Mouse (Mus musculus) limb, embryonic 11.5 days (tissue): Measurements from ENCODE around the gene Abcc3. TPM values are rescaled to one million over a fixed set of nuclear protein-coding genes. Genes with fewer than 3 reads are reported as not detected.

ENCODE experiments used
- ATAC-seq: fragments of 200-750 bp; cut with Nextera tagmentation; 2 replicates; pipeline ENCODE4 v1.8.0; 2017; ENCODE audit warnings: low read depth; ENCODE audit not compliant: insufficient number of reproducible peaks, low FRiP score, low TSS enrichment
- DNase-seq: peaks from one replicate; pipeline ENCODE4 v3.0.0-alpha.2; 2015; ENCODE audit warnings: low spot score
- H3K27ac ChIP-seq: fragments of 300-500 bp; sonication (generic); replicated peaks from 2 replicates; pipeline ENCODE4 v1.5.1; 2014; ENCODE audit warnings: low read depth, mild to moderate bottlenecking, low read length
- H3K27me3 ChIP-seq: fragments of 300-500 bp; sonication (generic); 2 replicates; pipeline ENCODE4 v1.6.1; 2014; ENCODE audit warnings: mild to moderate bottlenecking, low read length, mixed read lengths; ENCODE audit not compliant: control insufficient read depth, insufficient read depth
- H3K36me3 ChIP-seq: fragments of 300-500 bp; sonication (generic); 2 replicates; pipeline ENCODE4 v1.6.1; 2014; ENCODE audit warnings: mild to moderate bottlenecking, low read length, moderate library complexity, mixed read lengths; ENCODE audit not compliant: control insufficient read depth, insufficient read depth
- H3K4me1 ChIP-seq: fragments of 300-500 bp; sonication (generic); 2 replicates; pipeline ENCODE4 v1.6.1; 2014; ENCODE audit warnings: low read length, mixed read lengths; ENCODE audit not compliant: control insufficient read depth, insufficient read depth
- H3K4me2 ChIP-seq: fragments of 300-500 bp; sonication (generic); 2 replicates; pipeline ENCODE4 v1.6.1; 2014; ENCODE audit warnings: low read depth, mild to moderate bottlenecking, moderate library complexity; ENCODE audit not compliant: severe bottlenecking
- H3K4me3 ChIP-seq: fragments of 300-500 bp; sonication (generic); 2 replicates; pipeline ENCODE4 v1.5.1; 2014; ENCODE audit warnings: low read depth, low read length
- H3K9ac ChIP-seq: fragments of 300-500 bp; sonication (generic); 2 replicates; pipeline ENCODE4 v1.6.1; 2014; ENCODE audit warnings: mild to moderate bottlenecking, low read length
- H3K9me3 ChIP-seq: fragments of 300-500 bp; sonication (generic); 2 replicates; pipeline ENCODE4 v1.6.1; 2016; ENCODE audit warnings: low read length; ENCODE audit not compliant: control insufficient read depth
- WGBS: fragments of 180-500 bp; shearing (Covaris S2); extraction: QIAGEN DNeasy Blood & Tissue Kit; methylation state at CpG from one replicate; pipeline ENCODE4 v1.1.7; 2014; 5-methylcytosine and 5-hydroxymethylcytosine counted together
- polyA plus RNA-seq: library from polyadenylated mRNA; unstranded; fragments of >200 nt; fragmentation: Nextera tagmentation; extraction: Ambion mirVana; gene quantifications from 2 replicates; pipeline ENCODE4 v1.2.1, GENCODE M21; 2014

Gene Abcc3
- polyA plus RNA-seq, 1 experiment from 2014 or later: 0.55 TPM

GRCm38 (mm10) chr11:94361166-94361870 is 31.5 kb downstream of the Abcc3 start:
- Histone ChIP-seq H3K27ac (no peak overlapping the region), H3K4me2 (no peak overlapping the region), H3K9ac (no peak overlapping the region), H3K9me3 (no peaks in the 10 kb centered on the region), H3K4me1 (no peaks in the 10 kb centered on the region), H3K4me3 (no peak overlapping the region), H3K27me3 (no peaks in the 10 kb centered on the region), H3K36me3 (no peaks in the 10 kb centered on the region)
- WGBS: 91% methylated on average over 14 of the region's 14 CpGs
- ATAC-seq (no peak), DNase-seq (no peak)

DNA sequence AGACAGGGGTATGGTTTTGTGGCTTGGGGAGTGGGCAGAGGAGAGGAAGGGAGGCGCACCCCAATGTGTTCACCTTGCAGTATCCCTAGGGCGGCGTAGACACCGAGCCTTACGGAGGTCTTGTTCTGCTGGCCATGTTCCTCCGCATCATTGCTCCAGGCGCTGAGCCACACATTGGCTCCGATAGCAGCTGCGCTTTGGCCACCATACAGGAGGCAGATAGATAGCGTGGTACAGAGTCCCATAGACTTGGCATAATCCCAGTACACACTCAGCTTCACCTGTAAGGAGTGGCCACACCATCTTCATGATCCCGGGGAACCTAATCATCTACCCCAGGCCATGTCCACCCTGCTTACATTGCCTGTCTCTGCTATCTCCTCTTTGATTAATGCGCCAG is 33.6 kb downstream of the Abcc3 start:
- DNase-seq: no peak
- 97% methylated on average over 12 of the region's 12 CpGs for WGBS

DNA sequence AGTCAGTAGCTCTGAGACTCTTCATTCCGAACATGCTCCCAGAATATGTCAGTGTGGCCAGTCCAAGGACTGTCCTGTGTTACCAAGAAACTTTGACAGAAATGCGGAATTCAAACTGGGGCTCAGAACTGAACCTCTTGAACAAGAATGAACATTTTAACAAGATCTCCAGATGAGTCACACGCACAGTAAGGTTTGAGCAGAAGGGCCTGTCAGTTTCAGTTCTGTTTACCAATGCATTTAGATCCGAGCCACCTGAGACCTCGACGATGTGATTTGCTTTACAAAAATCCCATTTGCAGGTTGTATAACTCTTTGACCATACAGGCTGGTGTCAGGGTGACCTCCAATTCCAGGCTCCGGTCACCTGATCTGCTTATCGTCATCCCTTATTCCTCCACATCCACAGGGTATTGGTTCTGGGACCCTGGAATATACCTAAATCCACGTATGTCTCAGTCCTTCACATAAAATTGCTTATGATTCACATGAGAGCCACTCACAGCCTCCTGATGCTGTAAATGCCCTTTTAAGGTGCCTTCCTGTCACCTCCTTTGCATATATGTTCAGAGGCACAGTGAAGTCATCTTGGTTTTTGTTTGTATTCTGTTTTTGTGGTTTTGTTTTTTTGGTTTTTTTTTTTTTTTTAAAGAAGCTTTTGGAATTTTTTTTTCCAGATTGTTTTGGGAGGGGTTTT is 37.1 kb downstream of the Abcc3 start:
- no peak for ATAC-seq
- 84% methylated on average over 9 of the region's 9 CpGs for WGBS

More for the DNA sequence above, 33.6 kb downstream of the Abcc3 start:
- H3K27me3 ChIP-seq: no peaks in the 10 kb centered on the region
- no peak overlapping the region for H3K9ac ChIP-seq
- no peaks in the 10 kb centered on the region for H3K9me3 ChIP-seq
- H3K4me3 ChIP-seq: no peak overlapping the region
- H3K4me1 ChIP-seq: no peaks in the 10 kb centered on the region
- ATAC-seq: no peak
- H3K27ac ChIP-seq: no peak overlapping the region
- no peak overlapping the region for H3K4me2 ChIP-seq
- H3K36me3 ChIP-seq: no peaks in the 10 kb centered on the region

DNA sequence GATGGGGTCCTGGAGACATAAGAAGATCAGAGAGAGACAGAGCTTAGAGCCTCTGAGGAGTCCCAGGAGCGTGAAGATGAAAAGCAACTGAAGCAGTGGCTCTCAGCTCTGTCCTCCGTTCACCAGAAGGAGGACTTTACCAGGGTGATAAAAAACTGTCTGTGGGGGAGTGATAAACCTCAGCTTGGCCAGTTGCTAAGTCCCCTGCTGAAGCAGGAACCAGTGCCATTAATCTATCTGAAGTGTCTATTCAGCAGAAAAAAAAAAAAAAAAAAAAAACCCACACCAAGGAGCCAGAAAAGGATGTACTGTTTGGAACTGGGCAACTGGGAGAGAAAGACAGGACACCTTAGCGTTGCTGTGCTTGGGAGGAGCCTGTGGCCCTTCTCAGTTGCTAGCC is 41.7 kb downstream of the Abcc3 start:
- Histone ChIP-seq H3K4me2 (no peak overlapping the region), H3K27ac (no peak overlapping the region), H3K4me3 (no peak overlapping the region), H3K27me3 (no peaks in the 10 kb centered on the region), H3K9me3 (no peaks in the 10 kb centered on the region), H3K4me1 (0 out of 2 replicates have a peak, but pooled peaks cover 2% of the 10 kb centered on the region), H3K9ac (no peak overlapping the region), H3K36me3 (no peaks in the 10 kb centered on the region)
- no peak for DNase-seq
- ATAC-seq: no peak
- WGBS: 15% methylated on average over 3 of the region's 3 CpGs

More for the DNA sequence above, 37.1 kb downstream of the Abcc3 start:
- Histone ChIP-seq H3K4me2 (no peak overlapping the region), H3K9ac (no peak overlapping the region), H3K4me1 (no peaks in the 10 kb centered on the region), H3K27ac (no peak overlapping the region), H3K27me3 (no peaks in the 10 kb centered on the region), H3K9me3 (no peaks in the 10 kb centered on the region), H3K36me3 (no peaks in the 10 kb centered on the region), H3K4me3 (no peak overlapping the region)
- no peak for DNase-seq

GRCm38 (mm10) chr11:94350337-94350736 is 42.5 kb downstream of the Abcc3 start:
- H3K4me3 ChIP-seq: no peak overlapping the region
- no peaks in the 10 kb centered on the region for H3K9me3 ChIP-seq
- H3K4me1 ChIP-seq: 0 out of 2 replicates have a peak, but pooled peaks cover 2% of the 10 kb centered on the region
- no peaks in the 10 kb centered on the region for H3K27me3 ChIP-seq
- H3K4me2 ChIP-seq: no peak overlapping the region
- H3K27ac ChIP-seq: no peak overlapping the region
- ATAC-seq: no peak
- no peak overlapping the region for H3K9ac ChIP-seq
- 53% methylated on average over 1 of the region's 1 CpGs for WGBS
- H3K36me3 ChIP-seq: no peaks in the 10 kb centered on the region
- no peak for DNase-seq

DNA sequence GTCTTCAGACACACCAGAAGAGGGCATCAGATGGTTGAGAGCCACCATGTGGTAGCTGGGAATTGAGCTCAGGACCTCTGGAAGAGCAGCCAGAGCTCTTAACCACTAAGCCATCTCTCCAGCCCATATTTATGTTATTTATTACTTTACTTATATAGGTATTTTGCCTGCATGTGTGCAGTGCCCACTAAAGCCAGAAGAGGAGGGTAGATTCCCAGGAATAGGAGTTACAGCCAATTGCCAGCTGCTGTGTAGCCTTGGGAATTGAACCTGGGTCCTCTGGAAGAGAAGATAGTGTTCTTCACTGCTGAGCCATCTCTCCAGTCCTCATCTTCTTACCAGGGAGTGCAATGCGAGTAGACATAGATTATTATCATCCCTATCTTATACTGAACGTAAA is 43.0 kb downstream of the Abcc3 start:
- H3K4me2 ChIP-seq: no peak overlapping the region
- H3K9me3 ChIP-seq: no peaks in the 10 kb centered on the region
- WGBS: 85% methylated on average over 2 of the region's 2 CpGs
- no peaks in the 10 kb centered on the region for H3K36me3 ChIP-seq
- DNase-seq (no peak), ATAC-seq (no peak)
- H3K4me1 ChIP-seq: 0 out of 2 replicates have a peak, but pooled peaks cover 2% of the 10 kb centered on the region
- H3K27me3 ChIP-seq: no peaks in the 10 kb centered on the region
- no peak overlapping the region for H3K4me3 ChIP-seq
- H3K27ac ChIP-seq: no peak overlapping the region
- no peak overlapping the region for H3K9ac ChIP-seq

DNA sequence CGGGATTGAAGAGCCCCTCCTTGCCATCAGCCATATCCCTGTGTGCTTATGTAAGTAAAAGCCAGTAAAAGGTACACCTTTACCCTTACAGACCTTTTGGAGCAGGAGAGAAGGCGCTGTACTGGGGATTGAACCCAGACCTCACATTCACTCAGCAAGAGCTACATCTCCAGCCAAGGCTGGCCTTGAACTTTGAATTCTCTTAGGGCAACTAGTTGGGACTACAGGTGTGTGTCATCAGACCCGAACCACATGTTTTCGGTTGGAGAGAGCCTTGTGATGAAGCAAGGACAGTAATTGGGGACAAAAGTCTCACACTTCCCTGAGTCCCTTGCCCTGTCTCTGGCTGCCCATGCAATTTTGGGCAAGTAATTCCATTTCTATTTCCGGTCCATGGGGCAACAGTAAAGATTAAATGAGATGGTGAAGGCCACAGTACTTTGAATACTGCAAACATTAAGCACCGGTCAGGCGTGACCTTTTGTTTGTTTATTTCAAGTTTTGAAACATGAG is 45.7 kb downstream of the Abcc3 start:
- H3K4me1 ChIP-seq: peaks cover 21% of the 10 kb centered on the region
- no peak overlapping the region for H3K27ac ChIP-seq
- ATAC-seq (no peak), DNase-seq (no peak)
- no peaks in the 10 kb centered on the region for H3K9me3 ChIP-seq
- H3K4me3 ChIP-seq: no peak overlapping the region
- no peak overlapping the region for H3K9ac ChIP-seq
- WGBS: 86% methylated on average over 7 of the region's 7 CpGs
- no peaks in the 10 kb centered on the region for H3K36me3 ChIP-seq
- H3K4me2 ChIP-seq: no peak overlapping the region
- no peaks in the 10 kb centered on the region for H3K27me3 ChIP-seq

DNA sequence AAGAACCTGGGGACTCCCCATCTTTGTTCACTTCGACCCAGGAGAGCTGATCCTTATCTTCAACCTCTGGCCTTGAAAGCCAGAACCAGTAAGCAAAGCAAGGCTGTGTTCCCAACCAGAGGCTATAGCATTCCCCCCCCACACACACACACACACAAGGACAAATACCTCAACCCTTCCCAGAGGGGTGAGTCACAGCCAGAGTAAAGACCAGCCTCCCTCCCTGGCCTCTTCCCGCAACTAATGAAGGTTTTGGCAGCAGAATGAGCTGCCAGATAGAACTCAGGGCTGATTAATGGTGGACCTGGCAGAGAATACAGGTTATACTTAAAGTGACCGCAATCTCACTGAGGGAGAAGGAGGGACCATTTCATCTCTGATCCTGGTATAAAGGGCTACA is 46.2 kb downstream of the Abcc3 start:
- Histone ChIP-seq H3K27ac (no peak overlapping the region), H3K27me3 (no peaks in the 10 kb centered on the region), H3K9ac (no peak overlapping the region), H3K4me2 (no peak overlapping the region), H3K4me3 (no peak overlapping the region), H3K4me1 (peaks cover 25% of the 10 kb centered on the region), H3K36me3 (no peaks in the 10 kb centered on the region), H3K9me3 (no peaks in the 10 kb centered on the region)
- DNase-seq (no peak), ATAC-seq (no peak)
- 58% methylated on average over 3 of the region's 3 CpGs for WGBS
